Mouse (Mus musculus) embryonic facial prominence, embryonic 13.5 days (tissue): ENCODE measurements around the gene Gm42791. TPM values are rescaled to one million over a fixed set of nuclear protein-coding genes. Genes with fewer than 3 reads are reported as not detected.
A peak's percentile ranks its signal among the peaks of the same experiment; 100 is the strongest.

Source experiments
- ATAC-seq: fragments of 200-750 bp; cut with Nextera tagmentation; 2 replicates; pipeline ENCODE4 v1.8.0; 2017; ENCODE audit warnings: low read depth; ENCODE audit not compliant: insufficient number of reproducible peaks, insufficient read depth, low FRiP score, low TSS enrichment
- H3K27ac ChIP-seq: fragments of 300-500 bp; sonication (generic); 2 replicates; pipeline ENCODE4 v1.5.1; 2015; ENCODE audit warnings: moderate library complexity, mild to moderate bottlenecking, inconsistent platforms
- H3K27me3 ChIP-seq: fragments of 300-500 bp; sonication (generic); 2 replicates; pipeline ENCODE4 v1.6.1; 2015; ENCODE audit warnings: mild to moderate bottlenecking, inconsistent platforms
- H3K36me3 ChIP-seq: fragments of 300-500 bp; sonication (generic); 2 replicates; pipeline ENCODE4 v1.6.1; 2015; ENCODE audit warnings: mild to moderate bottlenecking, inconsistent platforms
- H3K4me1 ChIP-seq: fragments of 300-500 bp; sonication (generic); 2 replicates; pipeline ENCODE4 v1.6.1; 2015; ENCODE audit warnings: inconsistent platforms
- H3K4me2 ChIP-seq: fragments of 300-500 bp; sonication (generic); 2 replicates; pipeline ENCODE4 v1.6.1; 2015; ENCODE audit warnings: moderate library complexity, mild to moderate bottlenecking, inconsistent platforms
- H3K4me3 ChIP-seq: fragments of 300-500 bp; sonication (generic); 2 replicates; pipeline ENCODE4 v1.5.1; 2015; ENCODE audit warnings: mild to moderate bottlenecking, inconsistent platforms
- H3K9ac ChIP-seq: fragments of 300-500 bp; sonication (generic); 2 replicates; pipeline ENCODE4 v1.6.1; 2015; ENCODE audit warnings: mild to moderate bottlenecking, inconsistent platforms
- H3K9me3 ChIP-seq: fragments of 300-500 bp; sonication (generic); 2 replicates; pipeline ENCODE4 v1.6.1; 2016; ENCODE audit warnings: inconsistent platforms
- WGBS: fragments of 180-500 bp; shearing (Covaris S2); methylation state at CpG from one replicate; pipeline ENCODE4 v1.1.7; 2015; ENCODE audit warnings: mixed read lengths; 5-methylcytosine and 5-hydroxymethylcytosine counted together
- polyA plus RNA-seq: library from polyadenylated mRNA; unstranded; fragments of >200 nt; fragmentation: Nextera tagmentation; extraction: Ambion mirVana; gene quantifications from 2 replicates; pipeline ENCODE4 v1.2.1, GENCODE M21; 2015

Gm42791 gene
- polyA plus RNA-seq, 1 experiment from 2014 or later: 1.6 TPM

DNA sequence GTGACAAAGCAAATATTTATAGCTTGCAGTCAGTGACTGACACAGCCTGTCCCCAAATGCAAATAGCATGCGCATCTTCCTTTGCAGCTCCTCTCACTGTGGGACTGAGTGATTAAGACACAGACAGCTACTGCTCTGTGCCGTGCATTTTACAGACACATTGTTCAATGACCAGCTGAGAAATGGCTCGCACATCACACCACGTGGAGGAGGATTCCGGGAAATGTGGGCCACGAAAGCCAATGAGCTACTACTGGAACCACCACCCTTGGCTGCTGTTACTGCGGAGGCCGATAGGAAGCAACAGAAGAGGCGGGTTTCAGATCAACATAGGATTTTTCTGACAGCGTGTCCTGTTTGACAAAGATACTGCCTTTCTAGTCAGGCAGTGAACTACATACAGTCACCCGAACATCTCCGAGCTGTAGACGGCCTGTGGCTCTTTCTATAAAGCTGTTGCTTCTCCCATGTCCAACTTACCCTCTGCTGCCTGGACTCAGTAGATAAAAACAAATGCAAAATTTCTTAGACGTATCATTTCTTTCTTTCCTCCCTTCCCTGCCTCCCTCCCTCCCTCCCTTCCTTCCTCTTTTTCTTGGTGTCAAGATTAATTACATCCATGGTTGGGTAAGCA is 97.8 kb downstream of the Gm42791 start:
- Histone ChIP-seq H3K4me2 (no peak overlapping the region), H3K9me3 (no peaks in the 10 kb centered on the region), H3K36me3 (peaks cover 26% of the 10 kb centered on the region), H3K4me1 (peaks cover 11% of the 10 kb centered on the region; the same call in 1 of the 2 replicates), H3K4me3 (no peak overlapping the region), H3K27ac (no peak overlapping the region), H3K9ac (no peak overlapping the region), H3K27me3 (no peaks in the 10 kb centered on the region)
- WGBS: 82% methylated on average over 14 of the region's 14 CpGs
- ATAC-seq: no peak

GRCm38 (mm10) chr5:148896515-148896914 is 98.4 kb downstream of the Gm42791 start:
- H3K4me3 ChIP-seq: no peak overlapping the region
- peaks cover 11% of the 10 kb centered on the region; the same call in 1 of the 2 replicates for H3K4me1 ChIP-seq
- peaks cover 32% of the 10 kb centered on the region for H3K36me3 ChIP-seq
- no peaks in the 10 kb centered on the region for H3K27me3 ChIP-seq
- ATAC-seq: no peak
- no peak overlapping the region for H3K9ac ChIP-seq
- 87% methylated on average over 10 of the region's 10 CpGs for WGBS
- no peak overlapping the region for H3K4me2 ChIP-seq
- no peak overlapping the region for H3K27ac ChIP-seq
- no peaks in the 10 kb centered on the region for H3K9me3 ChIP-seq

DNA sequence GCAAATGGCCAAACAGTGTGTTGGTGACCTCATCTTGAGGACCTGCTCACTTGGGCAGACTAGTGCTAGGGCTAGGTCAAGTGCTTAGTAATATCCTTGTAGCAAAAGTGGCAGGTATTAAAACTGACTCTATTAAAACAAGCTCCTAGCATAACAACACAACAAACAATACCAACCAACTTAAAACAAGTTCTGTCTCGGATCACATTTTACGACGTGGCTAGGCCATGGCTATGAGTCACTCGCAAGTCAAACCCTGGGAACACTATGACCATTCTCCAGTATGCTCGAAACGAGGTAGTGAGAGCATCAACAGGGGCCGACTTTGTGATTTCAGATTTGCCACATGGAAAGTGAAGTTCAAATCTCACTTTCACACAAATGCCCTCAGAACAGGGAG is 99.1 kb downstream of the Gm42791 start:
- no peaks in the 10 kb centered on the region for H3K27me3 ChIP-seq
- H3K27ac ChIP-seq: no peak overlapping the region
- peaks cover 34% of the 10 kb centered on the region for H3K36me3 ChIP-seq
- H3K4me2 ChIP-seq: no peak overlapping the region
- no peaks in the 10 kb centered on the region for H3K9me3 ChIP-seq
- no peak overlapping the region for H3K4me3 ChIP-seq
- 90% methylated on average over 7 of the region's 7 CpGs for WGBS
- no peak for ATAC-seq
- no peak overlapping the region for H3K9ac ChIP-seq
- peaks cover 11% of the 10 kb centered on the region; the same call in 1 of the 2 replicates for H3K4me1 ChIP-seq

DNA sequence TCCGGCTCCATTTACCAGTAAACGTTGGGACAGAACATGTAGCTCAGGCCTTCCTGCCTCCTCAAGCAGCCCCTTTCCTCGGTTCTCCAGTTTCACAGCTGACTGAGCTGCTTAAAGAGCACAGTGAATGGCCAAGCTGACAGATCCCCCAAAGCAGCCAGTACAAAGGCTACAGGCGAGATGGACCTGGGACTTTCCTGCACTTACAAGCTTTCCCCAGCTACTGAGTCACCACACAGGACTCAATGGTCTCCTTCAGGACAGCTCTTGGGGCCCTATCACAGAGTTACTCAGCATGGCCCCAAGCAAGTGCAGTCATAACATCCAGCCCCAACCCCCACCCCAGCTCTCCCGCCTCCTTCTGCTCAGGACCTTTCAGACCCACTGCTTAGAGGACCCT is 99.9 kb downstream of the Gm42791 start:
- ATAC-seq: no peak
- Histone ChIP-seq H3K4me1 (peaks cover 11% of the 10 kb centered on the region; the same call in 1 of the 2 replicates), H3K9ac (0 out of 2 replicates have a peak overlapping the region, but pooled peaks have one; percentile 27), H3K9me3 (no peaks in the 10 kb centered on the region), H3K4me2 (no peak overlapping the region), H3K4me3 (no peak overlapping the region), H3K36me3 (peaks cover 41% of the 10 kb centered on the region), H3K27me3 (no peaks in the 10 kb centered on the region), H3K27ac (no peak overlapping the region)
- 40% methylated on average over 5 of the region's 5 CpGs for WGBS

DNA sequence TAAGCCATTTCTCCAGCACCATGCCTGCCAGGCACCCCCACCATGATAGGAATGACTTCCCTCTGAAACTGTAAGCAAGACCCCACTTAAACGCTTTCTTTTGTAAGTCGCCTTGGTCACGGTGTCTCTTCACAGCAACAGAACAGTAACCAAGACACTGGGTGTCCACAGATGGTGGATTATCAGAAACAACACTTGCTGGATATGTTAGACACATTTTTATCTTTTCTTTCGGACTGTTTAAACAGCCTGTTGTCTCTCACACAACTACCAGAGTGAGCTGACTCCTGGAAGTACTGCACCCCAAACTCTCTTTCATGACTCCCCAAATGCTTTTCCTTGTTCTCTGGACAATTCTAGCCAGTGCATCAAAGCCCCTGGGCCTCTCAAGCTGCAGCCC is 104.7 kb downstream of the Gm42791 start:
- WGBS: 95% methylated on average over 4 of the region's 4 CpGs
- H3K27me3 ChIP-seq: no peaks in the 10 kb centered on the region
- no peaks in the 10 kb centered on the region for H3K9me3 ChIP-seq
- H3K4me2 ChIP-seq: no peak overlapping the region
- peaks cover 10% of the 10 kb centered on the region; the same call in 1 of the 2 replicates for H3K4me1 ChIP-seq
- no peak overlapping the region for H3K4me3 ChIP-seq
- no peak for ATAC-seq
- H3K9ac ChIP-seq: no peak overlapping the region
- peaks cover 60% of the 10 kb centered on the region for H3K36me3 ChIP-seq
- H3K27ac ChIP-seq: no peak overlapping the region

GRCm38 (mm10) chr5:148888032-148888431 is 106.9 kb downstream of the Gm42791 start:
- Histone ChIP-seq H3K27ac (no peak overlapping the region), H3K27me3 (no peaks in the 10 kb centered on the region), H3K4me3 (no peak overlapping the region), H3K36me3 (peaks cover 67% of the 10 kb centered on the region), H3K4me2 (no peak overlapping the region), H3K4me1 (0 out of 2 replicates have a peak, but pooled peaks cover 3% of the 10 kb centered on the region), H3K9ac (no peak overlapping the region), H3K9me3 (no peaks in the 10 kb centered on the region)
- 88% methylated on average over 6 of the region's 6 CpGs for WGBS
- no peak for ATAC-seq

GRCm38 (mm10) chr5:148885821-148886609 is 108.9 kb downstream of the Gm42791 start:
- Histone ChIP-seq H3K4me2 (peak overlapping the region; percentile 33), H3K9ac (0 out of 2 replicates have a peak overlapping the region, but pooled peaks have one; percentile 54), H3K4me1 (0 out of 2 replicates have a peak, but pooled peaks cover 3% of the 10 kb centered on the region), H3K27ac (no peak overlapping the region), H3K27me3 (no peaks in the 10 kb centered on the region), H3K9me3 (no peaks in the 10 kb centered on the region), H3K4me3 (peak overlapping the region; percentile 15; the same call in 1 of the 2 replicates), H3K36me3 (peaks cover 49% of the 10 kb centered on the region)
- WGBS: 34% methylated on average over 22 of the region's 22 CpGs
- peak; percentile 71; the same call in 1 of the 2 replicates for ATAC-seq

GRCm38 (mm10) chr5:148883671-148884070 is 111.3 kb downstream of the Gm42791 start:
- Histone ChIP-seq H3K4me2 (no peak overlapping the region), H3K27me3 (no peaks in the 10 kb centered on the region), H3K9ac (no peak overlapping the region), H3K9me3 (peaks cover 4% of the 10 kb centered on the region; the same call in 1 of the 2 replicates), H3K27ac (no peak overlapping the region), H3K4me1 (0 out of 2 replicates have a peak, but pooled peaks cover 3% of the 10 kb centered on the region), H3K36me3 (peaks cover 43% of the 10 kb centered on the region), H3K4me3 (no peak overlapping the region)
- 82% methylated on average over 8 of the region's 8 CpGs for WGBS
- no peak for ATAC-seq

- Histone ChIP-seq H3K36me3 (peaks cover 62% of the 10 kb centered on the region), H3K27ac (no peak overlapping the region), H3K4me3 (no peak overlapping the region), H3K4me1 (no peaks in the 10 kb centered on the region), H3K9ac (no peak overlapping the region), H3K4me2 (no peak overlapping the region), H3K27me3 (no peaks in the 10 kb centered on the region), H3K9me3 (peaks cover 4% of the 10 kb centered on the region; the same call in 1 of the 2 replicates)
- no peak for ATAC-seq
- 59% methylated on average over 6 of the region's 6 CpGs for WGBS
Observed at GRCm38 (mm10) chr5:148879218-148879617, 115.7 kb downstream of the Gm42791 start.

GRCm38 (mm10) chr5:148873116-148873515 is 121.8 kb downstream of the Gm42791 start:
- Histone ChIP-seq H3K36me3 (peaks cover 48% of the 10 kb centered on the region), H3K9ac (no peak overlapping the region), H3K4me2 (no peak overlapping the region), H3K4me3 (no peak overlapping the region), H3K4me1 (no peaks in the 10 kb centered on the region), H3K27me3 (no peaks in the 10 kb centered on the region), H3K27ac (no peak overlapping the region), H3K9me3 (0 out of 2 replicates have a peak, but pooled peaks cover 6% of the 10 kb centered on the region)
- ATAC-seq: no peak
- WGBS: 85% methylated on average over 8 of the region's 8 CpGs

GRCm38 (mm10) chr5:148869583-148869982 is 125.4 kb downstream of the Gm42791 start:
- Histone ChIP-seq H3K4me3 (no peak overlapping the region), H3K36me3 (peaks cover 18% of the 10 kb centered on the region), H3K9ac (no peak overlapping the region), H3K27me3 (no peaks in the 10 kb centered on the region), H3K9me3 (0 out of 2 replicates have a peak, but pooled peaks cover 6% of the 10 kb centered on the region), H3K4me1 (peaks cover 21% of the 10 kb centered on the region), H3K27ac (no peak overlapping the region), H3K4me2 (no peak overlapping the region)
- no peak for ATAC-seq
- 37% methylated on average over 3 of the region's 3 CpGs for WGBS
